Mouse (Mus musculus): ENCODE results near the gene Gm20894.
"Not testable (repeated sequence)": the region's sequence is repeated elsewhere in the genome, so short reads cannot be mapped to it uniquely, and the experiment has no call there.

Gene Gm20894

DNA sequence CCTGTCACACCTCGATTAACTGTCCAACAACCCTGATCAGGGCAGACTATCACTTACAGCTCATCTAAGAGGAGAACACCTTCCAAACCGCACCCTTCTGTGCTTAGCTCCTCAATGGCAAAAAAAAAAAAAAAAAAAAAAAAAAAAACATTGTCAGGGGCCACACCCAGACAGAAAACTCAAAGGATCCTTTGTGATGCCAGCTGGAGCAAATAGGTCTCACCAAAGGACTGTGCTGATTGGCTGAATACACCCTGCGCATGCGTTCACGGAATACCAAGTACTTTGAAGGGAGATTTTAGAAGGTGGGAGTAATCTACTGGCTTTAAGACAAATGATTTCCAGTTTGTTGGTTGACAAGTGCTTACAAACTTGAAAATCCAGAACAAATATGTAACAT lies at the start of gene Gm20894:
TSS of gene Gm20894 (minus strand) at position 101 of the 400 bp plus-strand sequence.
- not testable (repeated sequence) for DNase-seq (ENCODE audit: low spot score in 2 of 2)
